Mouse (Mus musculus) myocyte (in vitro differentiated cells): Measurements from ENCODE around the gene Mrps5.

Source experiments
- E2F4 ChIP-seq: IDR thresholded peaks from one replicate; pipeline ENCODE4 v1.6.1; 2011; ENCODE audit warnings: mild to moderate bottlenecking, control low read depth, moderate library complexity; ENCODE audit not compliant: insufficient read depth
- MYOG ChIP-seq, 3 experiments: IDR thresholded peaks; one replicate each; pipeline ENCODE4 v1.6.1; 2011; ENCODE audit warnings: control low read depth in 2 of 3, low read depth in 2 of 3, mild to moderate bottlenecking in 2 of 3; ENCODE audit not compliant: insufficient read length in 2 of 3, control insufficient read depth in 1 of 3, insufficient read depth in 1 of 3
- POLR2A ChIP-seq: IDR thresholded peaks from one replicate; pipeline ENCODE4 v1.6.1; 2011; ENCODE audit warnings: low read depth, mild to moderate bottlenecking, control low read depth, moderate library complexity; ENCODE audit not compliant: insufficient read length
- REST ChIP-seq: IDR thresholded peaks from one replicate; pipeline ENCODE4 v1.6.1; 2011; ENCODE audit warnings: mild to moderate bottlenecking, control low read depth, moderate library complexity; ENCODE audit not compliant: insufficient read depth, insufficient read length
- USF1 ChIP-seq: IDR thresholded peaks from one replicate; pipeline ENCODE4 v1.6.1; 2011; ENCODE audit warnings: low read depth, mild to moderate bottlenecking, control low read depth, moderate library complexity

DNA sequence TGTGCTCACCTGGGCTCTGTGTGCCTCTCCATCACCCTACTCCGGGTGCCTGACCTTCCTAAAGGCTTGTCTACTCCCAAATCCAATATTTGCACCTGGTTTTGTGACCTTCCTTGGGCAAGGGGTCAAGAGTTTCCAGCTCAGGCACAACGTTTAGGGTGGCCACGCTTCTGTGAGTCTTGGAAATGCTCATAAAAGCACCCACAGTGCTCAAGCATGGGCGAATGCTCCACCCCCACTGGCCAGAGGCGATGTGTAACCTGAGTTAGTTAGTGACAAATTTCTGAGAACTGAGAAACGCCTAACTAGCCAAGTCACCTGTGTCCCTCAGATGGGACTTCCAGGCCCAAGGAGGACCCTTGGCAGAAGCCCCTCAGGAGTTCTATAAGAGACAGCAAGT, 48.6 kb downstream of the Mrps5 start:
- TF ChIP-seq REST = no peak
- no peak for TF ChIP-seq MYOG (IDR thresholded peaks at IDR 0.05; ENCODE audit: control insufficient read depth in 1 of 3, insufficient read depth in 1 of 3, insufficient read length in 2 of 3, low read depth in 2 of 3)
- TF ChIP-seq USF1 = no peak
- no peak for TF ChIP-seq POLR2A
- TF ChIP-seq E2F4 = no peak
